Comparison of ENCODE assay signal across 27 mouse cellular contexts in the genomic region with DNA sequence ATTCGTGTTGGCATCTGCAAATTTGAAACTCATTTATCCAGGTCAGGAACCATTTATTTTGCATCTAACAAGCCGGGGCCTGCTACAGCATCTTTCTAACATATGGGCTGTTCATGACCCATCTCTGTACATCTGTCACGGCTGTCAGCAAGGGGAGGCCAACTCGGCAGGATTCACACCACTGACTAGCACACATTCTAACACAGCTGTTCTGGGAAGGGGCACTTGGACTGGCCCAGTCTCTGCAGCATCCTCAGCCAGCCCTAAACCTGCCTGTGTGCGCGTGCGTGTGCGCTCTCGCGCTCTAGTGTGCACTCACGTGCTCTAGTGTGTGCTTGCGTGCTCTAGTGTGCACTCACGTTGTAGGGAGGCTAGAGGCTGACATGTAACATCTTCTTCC. TPM values are rescaled to one million over a fixed set of nuclear protein-coding genes. Genes with fewer than 3 reads are reported as not detected.
DNase-seq lines count a peak whose midpoint lies in the region; ATAC-seq and TF ChIP-seq lines count a peak whose summit lies in the region.
"Had no signal": no experiment of that assay in that cellular context is flagged by ENCODE, and none has a peak within 500 bp of the region (broad histone marks: within the 10 kb centered on the region; RNA-seq: fewer than 3 reads in every experiment).

No protein-coding gene starts in this region.

- no peak overlapping the region for H3K27ac ChIP-seq in hindbrain, postnatal 0 days
- no peak overlapping the region for H3K27ac ChIP-seq in hindbrain, embryonic 14.5 days
- H3K27ac ChIP-seq in forebrain, embryonic 16.5 days (ENCODE audit: low read length): no peak overlapping the region
- H3K27ac ChIP-seq: embryonic facial prominence, embryonic 10.5 days; embryonic facial prominence, embryonic 15.5 days; heart, embryonic 10.5 days; heart, embryonic 15.5 days; left cerebral cortex, adult 2 months; limb, embryonic 12.5 days; lung, embryonic 15.5 days had no signal

- no peak overlapping the region for H3K4me2 ChIP-seq in hindbrain, postnatal 0 days (ENCODE audit: low read depth, low read length)
- H3K4me2 ChIP-seq in hindbrain, embryonic 14.5 days (replicated peaks): no peak overlapping the region
- no peak overlapping the region for H3K4me2 ChIP-seq in forebrain, embryonic 16.5 days (ENCODE audit: low read length)
- H3K4me2 ChIP-seq: embryonic facial prominence, embryonic 15.5 days; heart, embryonic 15.5 days; limb, embryonic 12.5 days; lung, embryonic 15.5 days; midbrain, embryonic 11.5 days had no signal

- ATAC-seq in hindbrain, postnatal 0 days: no peak
- no peak for ATAC-seq in hindbrain, embryonic 14.5 days (ENCODE audit: low FRiP score)
- peak; percentile 49; the same call in 1 of the 2 replicates for ATAC-seq in forebrain, embryonic 16.5 days
- ATAC-seq: activated CD4-positive, CD25-positive, alpha-beta regulatory T cell, adult 4 months; intestine, postnatal 0 days had no signal

- DNase-seq in hindbrain, postnatal 0 days (ENCODE audit: low spot score): peak; percentile 22
- no peak for DNase-seq in hindbrain, embryonic 14.5 days (ENCODE audit: low spot score)
- DNase-seq in R1 (ENCODE audit: low read depth, low spot score): peak; percentile 44
- peak; percentile 73 for DNase-seq in brain, embryonic 14.5 days (ENCODE audit: low read depth)
- no peak for DNase-seq in right cerebral cortex, postnatal 14 days
- DNase-seq in thymus, adult 18-20 months: no peak
- DNase-seq: adrenal gland, adult 2 months; adrenal gland, postnatal 36 days; B cell, adult 2 months; cerebellum, adult 2 months; cerebellum, postnatal 25 days; gastrocnemius, postnatal 25 days; heart, adult 11 months; kidney, postnatal 14 days; thymus, postnatal 25 days had no signal

- H3K27me3 ChIP-seq in hindbrain, postnatal 0 days (ENCODE audit: insufficient read depth, low read length): no peaks in the 10 kb centered on the region
- no peaks in the 10 kb centered on the region for H3K27me3 ChIP-seq in hindbrain, embryonic 14.5 days (ENCODE audit: control insufficient read depth, insufficient read depth, low read length)
- no peaks in the 10 kb centered on the region for H3K27me3 ChIP-seq in forebrain, embryonic 16.5 days (replicated peaks; ENCODE audit: control insufficient read depth, insufficient read depth, low read length)
- H3K27me3 ChIP-seq: embryonic facial prominence, embryonic 15.5 days; heart, embryonic 15.5 days; limb, embryonic 12.5 days; lung, embryonic 15.5 days had no signal

- TF ChIP-seq POLR2A in brain, embryonic 14.5 days (IDR thresholded peaks at IDR 0.05; ENCODE audit: borderline replicate concordance, extremely low read depth, insufficient read depth, insufficient read length, poor library complexity, severe bottlenecking): no peak

- peaks cover 7% of the 10 kb centered on the region; the same call in 1 of the 2 replicates for H3K36me3 ChIP-seq in hindbrain, postnatal 0 days (ENCODE audit: insufficient read depth, low read length)
- H3K36me3 ChIP-seq in hindbrain, embryonic 14.5 days (replicated peaks; ENCODE audit: control insufficient read depth, insufficient read depth): no peaks in the 10 kb centered on the region
- no peaks in the 10 kb centered on the region for H3K36me3 ChIP-seq in forebrain, embryonic 16.5 days (ENCODE audit: control insufficient read depth, insufficient read depth)

- H3K4me3 ChIP-seq in hindbrain, postnatal 0 days (ENCODE audit: low read length): no peak overlapping the region
- no peak overlapping the region for H3K4me3 ChIP-seq in hindbrain, embryonic 14.5 days (replicated peaks; ENCODE audit: low read length)
- H3K4me3 ChIP-seq in forebrain, embryonic 16.5 days (replicated peaks; ENCODE audit: low read length): no peak overlapping the region
- H3K4me3 ChIP-seq: embryonic facial prominence, embryonic 10.5 days; embryonic facial prominence, embryonic 15.5 days; heart, embryonic 10.5 days; heart, embryonic 15.5 days; left cerebral cortex, adult 2 months; limb, embryonic 12.5 days; lung, embryonic 15.5 days had no signal

- no peak for TF ChIP-seq CTCF in hindbrain, postnatal 0 days (IDR thresholded peaks at IDR 0.05; ENCODE audit: low read depth)
- TF ChIP-seq CTCF in brain, embryonic 14.5 days (IDR thresholded peaks at IDR 0.05; ENCODE audit: borderline replicate concordance, extremely low read depth, insufficient read depth, insufficient read length): no peak

- H3K4me1 ChIP-seq in hindbrain, postnatal 0 days (ENCODE audit: insufficient read depth, low read length): no peaks in the 10 kb centered on the region
- H3K4me1 ChIP-seq in hindbrain, embryonic 14.5 days (replicated peaks; ENCODE audit: control insufficient read depth, insufficient read depth, low read length): 0 out of 2 replicates have a peak, but pooled peaks cover 6% of the 10 kb centered on the region
- peaks cover 6% of the 10 kb centered on the region; the same call in 1 of the 2 replicates for H3K4me1 ChIP-seq in forebrain, embryonic 16.5 days (replicated peaks; ENCODE audit: control insufficient read depth, insufficient read depth, low read length)
- H3K4me1 ChIP-seq: heart, embryonic 15.5 days; limb, embryonic 12.5 days; lung, embryonic 15.5 days had no signal

- WGBS in hindbrain, postnatal 0 days: 64% methylated on average over 13 of the region's 13 CpGs
- WGBS in hindbrain, embryonic 14.5 days: 72% methylated on average over 13 of the region's 13 CpGs
- WGBS in forebrain, embryonic 16.5 days: 65% methylated on average over 13 of the region's 13 CpGs

- no peaks in the 10 kb centered on the region for H3K9me3 ChIP-seq in hindbrain, postnatal 0 days (ENCODE audit: low read length)
- no peaks in the 10 kb centered on the region for H3K9me3 ChIP-seq in hindbrain, embryonic 14.5 days (ENCODE audit: control insufficient read depth, low read length)
- H3K9me3 ChIP-seq in forebrain, embryonic 16.5 days (ENCODE audit: control insufficient read depth, low read length): no peaks in the 10 kb centered on the region
- H3K9me3 ChIP-seq: embryonic facial prominence, embryonic 10.5 days; embryonic facial prominence, embryonic 15.5 days; heart, embryonic 10.5 days; heart, embryonic 15.5 days; limb, embryonic 12.5 days; lung, embryonic 15.5 days had no signal

- H3K9ac ChIP-seq in hindbrain, postnatal 0 days (replicated peaks; ENCODE audit: low read length): no peak overlapping the region
- no peak overlapping the region for H3K9ac ChIP-seq in hindbrain, embryonic 14.5 days
- H3K9ac ChIP-seq in forebrain, embryonic 16.5 days (replicated peaks; ENCODE audit: low read depth, low read length): no peak overlapping the region
- H3K9ac ChIP-seq: embryonic facial prominence, embryonic 15.5 days; heart, embryonic 15.5 days; limb, embryonic 12.5 days; lung, embryonic 15.5 days had no signal

RNA-seq across cellular contexts. Expression of a gene that starts 17.1 kb away (rescaled TPM):
- total RNA-seq in hindbrain, postnatal 0 days (2014; rRNA removed): 93.6 and 100 TPM in 2 replicates
- 42.6 and 48.8 TPM in 2 replicates for polyA plus RNA-seq in hindbrain, postnatal 0 days (2015; fragmentation: Nextera tagmentation; extraction: Ambion mirVana)
- polyA plus RNA-seq in hindbrain, embryonic 14.5 days (2014; fragmentation: Nextera tagmentation; extraction: Ambion mirVana): 49.1 and 52.1 TPM in 2 replicates
- 101 and 113 TPM in 2 replicates for polyA plus RNA-seq in brain, embryonic 14.5 days (2012; rRNA removed)
- 45.9 and 52.5 TPM in 2 replicates for polyA plus RNA-seq in forebrain, embryonic 16.5 days (2015; fragmentation: Nextera tagmentation; extraction: Ambion mirVana)
- total RNA-seq: monocyte, adult 5-6 weeks had no signal

Comparison
In these comparisons a context has a peak if more than half of its experiments do, and no peak if none do; other contexts are left out.
1. DNase-seq: peak in hindbrain, postnatal 0 days (single experiment), R1 (single experiment) and brain, embryonic 14.5 days (single experiment); none in hindbrain, embryonic 14.5 days (single experiment), right cerebral cortex, postnatal 14 days (single experiment) and thymus, adult 18-20 months (0 of 2).